Mouse (Mus musculus) pancreas, adult 10 weeks (tissue): ENCODE data around the gene Pid1. TPM values are rescaled to one million over a fixed set of nuclear protein-coding genes. Genes with fewer than 3 reads are reported as not detected.

ENCODE experiments used
- polyA plus RNA-seq: library from polyadenylated mRNA; stranded (reverse); fragments of 350-450 nt; fragmentation: Illumina TruSeq; extraction: RNeasy Lipid Tissue Mini Kit (QIAGEN cat#74804); gene quantifications from one replicate; pipeline ENCODE4 v1.2.3, GENCODE M21; 2015; ENCODE audit warnings: low read depth, low replicate concordance; ENCODE audit not compliant: insufficient read depth

Gene Pid1
- 5.7 TPM for polyA plus RNA-seq

DNA sequence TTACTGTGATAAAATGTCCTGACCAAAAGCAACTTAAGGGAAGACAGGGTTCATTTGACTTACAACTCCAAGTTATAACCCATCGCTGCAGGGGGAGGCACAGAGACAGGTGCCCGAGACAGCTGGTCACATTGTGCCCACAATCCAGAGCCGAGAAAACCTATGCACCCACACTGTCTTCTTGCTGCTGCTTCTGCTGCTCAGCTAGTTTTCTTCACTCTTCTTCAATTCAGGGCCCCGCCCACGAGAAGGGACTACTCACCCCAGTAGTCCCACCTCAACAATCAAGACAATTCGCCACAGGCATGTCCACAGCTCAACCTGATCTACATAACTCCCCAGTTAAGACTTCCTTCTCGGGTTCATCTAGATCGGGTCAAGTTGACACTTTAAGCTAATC is at the start of gene Pid1:
Gene Pid1 (minus strand): TSS at position 214 of the 400 bp plus-strand sequence.

